Mouse (Mus musculus): ENCODE results near the gene Spink4.

- TF ChIP-seq CTCF (IDR thresholded peaks at IDR 0.05; ENCODE audit: extremely low read depth, insufficient read length, insufficient replicate concordance, low read depth, low read length): no peak
- TF ChIP-seq POLR2A (IDR thresholded peaks at IDR 0.05; ENCODE audit: low read depth, low read length): no peak
Measured at GRCm38 (mm10) chr4:40900071-40900470, 19.8 kb upstream of the Spink4 start.
